Mouse (Mus musculus): ENCODE results near the gene Tmprss9. TPM values are rescaled to one million over a fixed set of nuclear protein-coding genes. Genes with fewer than 3 reads are reported as not detected.

Gene Tmprss9
- polyA plus RNA-seq, 1 experiment from 2014 or later = 0.14 TPM

- H3K9me3 ChIP-seq = peaks cover 10% of the 10 kb centered on the region; the same call in 1 of the 2 replicates
- H3K36me3 ChIP-seq = peaks cover 31% of the 10 kb centered on the region
- WGBS = 4% methylated on average over 9 of the region's 9 CpGs
- H3K4me3 ChIP-seq = peak overlapping the region; percentile 26; the same call in 1 of the 2 replicates
- no peak overlapping the region for H3K27ac ChIP-seq
- DNase-seq (ENCODE audit: low spot score) = peak; percentile 77
- peaks cover 73% of the 10 kb centered on the region for H3K4me1 ChIP-seq (replicated peaks)
- H3K27me3 ChIP-seq (ENCODE audit: insufficient read depth, poor library complexity, severe bottlenecking) = peaks cover 34% of the 10 kb centered on the region
These were observed 40.5 kb upstream of the Tmprss9 start for GRCm38 (mm10) chr10:80831136-80831535.

- Histone ChIP-seq H3K4me1 (replicated peaks) (peaks cover 80% of the 10 kb centered on the region), H3K36me3 (peaks cover 29% of the 10 kb centered on the region), H3K27me3 (ENCODE audit: insufficient read depth, poor library complexity, severe bottlenecking) (peaks cover 51% of the 10 kb centered on the region), H3K9me3 (peaks cover 10% of the 10 kb centered on the region; the same call in 1 of the 2 replicates), H3K4me3 (no peak overlapping the region), H3K27ac (no peak overlapping the region; the same call in 1 of the 2 replicates)
- 43% methylated on average over 7 of the region's 7 CpGs for WGBS
- DNase-seq (ENCODE audit: low spot score) = peak; percentile 33
These were observed 38.8 kb upstream of the Tmprss9 start for GRCm38 (mm10) chr10:80832818-80833217.

- Histone ChIP-seq H3K27me3 (ENCODE audit: insufficient read depth, poor library complexity, severe bottlenecking) (peaks cover 61% of the 10 kb centered on the region), H3K27ac (no peak overlapping the region), H3K36me3 (peaks cover 2% of the 10 kb centered on the region), H3K9me3 (peaks cover 10% of the 10 kb centered on the region; the same call in 1 of the 2 replicates), H3K4me3 (peak overlapping the region; percentile 18; the same call in 1 of the 2 replicates), H3K4me1 (replicated peaks) (peaks cover 75% of the 10 kb centered on the region)
- WGBS = 53% methylated on average over 30 of the region's 30 CpGs
- DNase-seq (ENCODE audit: low spot score) = no peak
These were observed 36.0 kb upstream of the Tmprss9 start for GRCm38 (mm10) chr10:80835617-80836016.

GRCm38 (mm10) chr10:80836949-80837379 lies 34.7 kb upstream of the Tmprss9 start:
- peaks cover 10% of the 10 kb centered on the region; the same call in 1 of the 2 replicates for H3K9me3 ChIP-seq
- no peak overlapping the region for H3K27ac ChIP-seq
- H3K4me1 ChIP-seq (replicated peaks) = peaks cover 76% of the 10 kb centered on the region
- 54% methylated on average over 7 of the region's 7 CpGs for WGBS
- no peak for DNase-seq (ENCODE audit: low spot score)
- peaks cover 75% of the 10 kb centered on the region for H3K27me3 ChIP-seq (ENCODE audit: insufficient read depth, poor library complexity, severe bottlenecking)
- no peak overlapping the region for H3K4me3 ChIP-seq
- no peaks in the 10 kb centered on the region for H3K36me3 ChIP-seq

- H3K4me1 ChIP-seq (replicated peaks) = peaks cover 68% of the 10 kb centered on the region
- 9% methylated on average over 2 of the region's 2 CpGs for WGBS
- no peak overlapping the region for H3K27ac ChIP-seq
- H3K4me3 ChIP-seq = 0 out of 2 replicates have a peak overlapping the region, but pooled peaks have one; percentile 9
- no peaks in the 10 kb centered on the region for H3K36me3 ChIP-seq
- DNase-seq (ENCODE audit: low spot score) = no peak
- peaks cover 83% of the 10 kb centered on the region for H3K27me3 ChIP-seq (ENCODE audit: insufficient read depth, poor library complexity, severe bottlenecking)
- H3K9me3 ChIP-seq = peaks cover 10% of the 10 kb centered on the region; the same call in 1 of the 2 replicates
These were observed 33.8 kb upstream of the Tmprss9 start for GRCm38 (mm10) chr10:80837827-80838226.

- no peak for DNase-seq (ENCODE audit: low spot score)
- no peaks in the 10 kb centered on the region for H3K36me3 ChIP-seq
- peaks cover 67% of the 10 kb centered on the region for H3K4me1 ChIP-seq (replicated peaks)
- peaks cover 10% of the 10 kb centered on the region; the same call in 1 of the 2 replicates for H3K9me3 ChIP-seq
- no peak overlapping the region for H3K4me3 ChIP-seq
- no peak overlapping the region for H3K27ac ChIP-seq
- 66% methylated on average over 2 of the region's 2 CpGs for WGBS
- peaks cover 83% of the 10 kb centered on the region for H3K27me3 ChIP-seq (ENCODE audit: insufficient read depth, poor library complexity, severe bottlenecking)
These were observed 33.2 kb upstream of the Tmprss9 start for GRCm38 (mm10) chr10:80838346-80838912.

- Histone ChIP-seq H3K4me1 (replicated peaks) (peaks cover 75% of the 10 kb centered on the region), H3K36me3 (no peaks in the 10 kb centered on the region), H3K27me3 (ENCODE audit: insufficient read depth, poor library complexity, severe bottlenecking) (peaks cover 83% of the 10 kb centered on the region), H3K27ac (no peak overlapping the region), H3K9me3 (peaks cover 2% of the 10 kb centered on the region; the same call in 1 of the 2 replicates), H3K4me3 (no peak overlapping the region)
- WGBS = 56% methylated on average over 6 of the region's 6 CpGs
- DNase-seq (ENCODE audit: low spot score) = no peak
These were observed 31.8 kb upstream of the Tmprss9 start for GRCm38 (mm10) chr10:80839848-80840247.

- no peak for DNase-seq (ENCODE audit: low spot score)
- H3K4me1 ChIP-seq (replicated peaks) = peaks cover 65% of the 10 kb centered on the region
- H3K4me3 ChIP-seq = 0 out of 2 replicates have a peak overlapping the region, but pooled peaks have one; percentile 5
- WGBS = 80% methylated on average over 2 of the region's 2 CpGs
- 0 out of 2 replicates have a peak overlapping the region, but pooled peaks have one; percentile 29 for H3K27ac ChIP-seq
- H3K27me3 ChIP-seq (ENCODE audit: insufficient read depth, poor library complexity, severe bottlenecking) = peaks cover 82% of the 10 kb centered on the region
- H3K36me3 ChIP-seq = no peaks in the 10 kb centered on the region
- no peaks in the 10 kb centered on the region for H3K9me3 ChIP-seq
These were observed 30.0 kb upstream of the Tmprss9 start for GRCm38 (mm10) chr10:80841685-80842084.

GRCm38 (mm10) chr10:80842334-80842733 lies 29.3 kb upstream of the Tmprss9 start:
- no peak overlapping the region for H3K4me3 ChIP-seq
- 84% methylated on average over 15 of the region's 15 CpGs for WGBS
- no peaks in the 10 kb centered on the region for H3K36me3 ChIP-seq
- H3K27ac ChIP-seq = no peak overlapping the region
- H3K27me3 ChIP-seq (ENCODE audit: insufficient read depth, poor library complexity, severe bottlenecking) = peaks cover 76% of the 10 kb centered on the region
- H3K4me1 ChIP-seq (replicated peaks) = peaks cover 59% of the 10 kb centered on the region
- H3K9me3 ChIP-seq = no peaks in the 10 kb centered on the region
- no peak for DNase-seq (ENCODE audit: low spot score)

- Histone ChIP-seq H3K27ac (peak overlapping the region; percentile 77), H3K9me3 (no peaks in the 10 kb centered on the region), H3K36me3 (no peaks in the 10 kb centered on the region), H3K27me3 (ENCODE audit: insufficient read depth, poor library complexity, severe bottlenecking) (peaks cover 66% of the 10 kb centered on the region), H3K4me3 (peak overlapping the region; percentile 56), H3K4me1 (replicated peaks) (peaks cover 51% of the 10 kb centered on the region)
- 9% methylated on average over 32 of the region's 32 CpGs for WGBS
- DNase-seq (ENCODE audit: low spot score) = no peak
These were observed 28.3 kb upstream of the Tmprss9 start for GRCm38 (mm10) chr10:80843087-80843930.

- Histone ChIP-seq H3K4me1 (replicated peaks) (peaks cover 55% of the 10 kb centered on the region), H3K9me3 (no peaks in the 10 kb centered on the region), H3K27me3 (ENCODE audit: insufficient read depth, poor library complexity, severe bottlenecking) (peaks cover 61% of the 10 kb centered on the region), H3K4me3 (peak within 1 kb of the TSS; percentile 56), H3K27ac (peak within 1 kb of the TSS; percentile 77), H3K36me3 (no peaks in the 10 kb centered on the region)
- WGBS = 4% methylated on average over 51 of the region's 51 CpGs
- DNase-seq (ENCODE audit: low spot score) = no peak
These were observed 27.6 kb upstream of the Tmprss9 start, which contains the start of gene Lingo3 for GRCm38 (mm10) chr10:80843931-80844547. TSS of gene Lingo3 (minus strand) at chr10:80844039.

GRCm38 (mm10) chr10:80845055-80845693 lies 26.5 kb upstream of the Tmprss9 start:
- Histone ChIP-seq H3K27ac (0 out of 2 replicates have a peak overlapping the region, but pooled peaks have one; percentile 8), H3K36me3 (peaks cover 6% of the 10 kb centered on the region), H3K4me1 (replicated peaks) (peaks cover 52% of the 10 kb centered on the region), H3K27me3 (ENCODE audit: insufficient read depth, poor library complexity, severe bottlenecking) (peaks cover 61% of the 10 kb centered on the region), H3K9me3 (no peaks in the 10 kb centered on the region), H3K4me3 (no peak overlapping the region; the same call in 1 of the 2 replicates)
- 61% methylated on average over 8 of the region's 8 CpGs for WGBS
- DNase-seq (ENCODE audit: low spot score) = no peak

Data from hindbrain, embryonic 10.5 days (tissue).